Mouse (Mus musculus): ENCODE results near the gene Rab39. TPM values are rescaled to one million over a fixed set of nuclear protein-coding genes. Genes with fewer than 3 reads are reported as not detected.

The Rab39 gene
- polyA plus RNA-seq, 1 experiment from 2014 or later, result 0.11 TPM

Other genes starting within 250 kb of the Rab39 start
- gene Atm, start 169.5 kb downstream of the Rab39 start, polyA plus RNA-seq (2015; fragmentation: Nextera tagmentation; extraction: Ambion mirVana), result 13.1 and 16.8 TPM in 2 replicates
- 19.0 and 20.5 TPM in 2 replicates for gene Npat, start 169.2 kb downstream of the Rab39 start, polyA plus RNA-seq (2015; fragmentation: Nextera tagmentation; extraction: Ambion mirVana)
- gene Acat1, start 95.8 kb downstream of the Rab39 start, polyA plus RNA-seq (2015; fragmentation: Nextera tagmentation; extraction: Ambion mirVana), result 120 and 126 TPM in 2 replicates
- 30.4 and 33.1 TPM in 2 replicates for gene Cul5, start 36.2 kb downstream of the Rab39 start, polyA plus RNA-seq (2015; fragmentation: Nextera tagmentation; extraction: Ambion mirVana)
- gene Slc35f2, start 65.3 kb upstream of the Rab39 start, polyA plus RNA-seq (2015; fragmentation: Nextera tagmentation; extraction: Ambion mirVana), result 20.1 and 20.4 TPM in 2 replicates
- gene Sln, start 143.9 kb upstream of the Rab39 start, polyA plus RNA-seq (2015; fragmentation: Nextera tagmentation; extraction: Ambion mirVana), result 4.5 TPM in 2 replicates